Mouse (Mus musculus): Measurements from ENCODE around the gene Atp6v0a1.
A peak's percentile ranks its signal among the peaks of the same experiment; 100 is the strongest.

Gene Atp6v0a1

GRCm38 (mm10) chr11:101009046-101009887 is at the start of gene Atp6v0a1:
TSS of gene Atp6v0a1 (plus strand) at chr11:101009452.
- peak; percentile 97 to 99 for DNase-seq

DNA sequence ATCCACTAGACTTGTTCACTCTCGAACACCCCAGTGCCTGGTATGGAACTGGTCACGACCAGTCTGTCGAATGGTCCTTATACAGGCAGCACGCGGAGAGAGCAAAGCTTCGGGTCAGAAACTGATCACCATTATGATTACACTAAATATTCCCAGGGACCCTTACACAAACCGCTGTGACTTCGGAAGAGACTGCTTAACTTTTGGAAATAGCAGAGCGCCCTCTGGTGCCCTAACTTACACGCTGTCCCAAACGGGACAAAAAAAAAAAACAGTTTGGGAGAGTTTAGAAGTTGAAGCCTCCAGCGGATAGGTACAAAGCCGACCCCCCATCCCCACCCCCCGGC is 49.8 kb upstream of the Atp6v0a1 start:
- DNase-seq, result peak; percentile 76

- no peak for DNase-seq
Measured at GRCm38 (mm10) chr11:100959826-100960225, 49.4 kb upstream of the Atp6v0a1 start.

GRCm38 (mm10) chr11:100960540-100960939 is 48.7 kb upstream of the Atp6v0a1 start:
- no peak for DNase-seq

- DNase-seq, result no peak
Measured at GRCm38 (mm10) chr11:100962371-100962911, 46.8 kb upstream of the Atp6v0a1 start.

DNA sequence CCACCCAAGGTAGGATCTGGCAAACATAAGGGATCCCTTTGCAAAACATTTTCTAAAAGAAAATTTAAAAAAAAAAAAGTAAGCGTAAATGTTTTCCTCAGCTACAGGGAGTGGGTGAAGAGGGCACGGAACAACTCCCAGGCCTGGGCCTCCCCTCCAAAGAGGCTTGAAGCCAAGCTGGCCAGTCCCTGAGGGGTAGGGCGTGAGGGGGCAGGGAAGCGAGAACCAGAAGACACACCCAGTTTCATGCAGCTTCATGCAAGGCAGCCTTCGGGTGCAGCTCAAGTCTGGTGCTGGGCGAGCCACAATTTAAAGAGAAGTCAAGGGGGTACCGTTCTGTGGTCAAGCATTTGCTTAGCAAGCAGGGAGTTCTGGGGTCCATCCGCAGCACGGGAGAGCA is 45.6 kb upstream of the Atp6v0a1 start:
- no peak for DNase-seq

GRCm38 (mm10) chr11:100964180-100964579 is 45.1 kb upstream of the Atp6v0a1 start:
- DNase-seq, result no peak

GRCm38 (mm10) chr11:100964901-100965542 is 44.2 kb upstream of the Atp6v0a1 start:
- DNase-seq, result no peak

- no peak for DNase-seq
Measured at GRCm38 (mm10) chr11:100965760-100966159, 43.5 kb upstream of the Atp6v0a1 start.

GRCm38 (mm10) chr11:100967376-100967775 is 41.9 kb upstream of the Atp6v0a1 start:
- DNase-seq, result no peak

GRCm38 (mm10) chr11:100967881-100968420 is 41.3 kb upstream of the Atp6v0a1 start:
- DNase-seq, result no peak

DNA sequence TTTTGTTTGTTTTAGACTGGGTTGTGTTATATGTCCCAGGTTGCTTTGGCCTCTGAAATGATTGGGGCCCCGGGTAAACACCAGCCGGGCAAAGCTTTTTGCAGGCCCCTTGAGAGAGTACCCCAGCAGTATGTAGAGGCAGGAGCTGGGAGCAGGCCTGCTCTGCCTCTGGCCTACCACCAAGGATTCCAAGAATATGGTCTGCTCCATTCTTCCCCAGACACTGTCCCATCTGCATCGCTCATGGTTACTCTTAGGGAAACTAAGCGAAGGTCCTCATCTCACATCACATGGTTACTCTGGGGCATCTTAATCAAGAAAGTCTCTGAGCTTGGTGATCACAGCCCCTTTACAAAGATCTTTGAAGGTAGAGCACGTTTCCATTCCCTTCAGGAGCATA is 40.8 kb upstream of the Atp6v0a1 start:
- DNase-seq, result no peak

DNA sequence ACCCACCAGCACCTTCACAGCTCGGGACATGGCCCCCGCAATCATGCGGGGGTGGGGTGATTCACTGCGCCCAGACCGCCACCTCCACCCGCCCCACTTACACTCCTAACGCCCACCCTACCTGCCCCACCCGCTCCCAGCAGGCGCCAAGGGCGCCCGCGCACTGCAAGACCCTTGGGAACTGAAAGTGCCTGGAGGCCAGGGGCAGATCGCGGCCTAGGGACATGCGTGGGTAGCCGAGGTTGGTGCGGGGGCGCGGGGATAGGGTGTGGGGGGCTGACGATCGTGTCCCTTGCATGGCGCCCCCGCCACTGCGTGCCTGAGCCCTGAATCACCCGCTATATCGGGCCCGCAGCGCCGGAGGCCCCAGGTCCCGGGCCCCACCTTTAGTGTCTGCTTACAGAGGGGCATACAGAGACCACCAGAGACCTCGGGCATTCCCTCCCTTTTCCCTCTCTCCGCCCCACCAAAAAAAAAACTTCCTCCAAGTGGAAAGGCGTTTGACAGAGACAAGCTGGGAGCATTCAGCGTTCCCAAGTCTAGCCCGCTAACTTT is 40.0 kb upstream of the Atp6v0a1 start:
- DNase-seq, result peak; percentile 19 to 34

- peak; percentile 31 to 40 for DNase-seq
Measured at GRCm38 (mm10) chr11:100969744-100970556, 39.3 kb upstream of the Atp6v0a1 start.

DNA sequence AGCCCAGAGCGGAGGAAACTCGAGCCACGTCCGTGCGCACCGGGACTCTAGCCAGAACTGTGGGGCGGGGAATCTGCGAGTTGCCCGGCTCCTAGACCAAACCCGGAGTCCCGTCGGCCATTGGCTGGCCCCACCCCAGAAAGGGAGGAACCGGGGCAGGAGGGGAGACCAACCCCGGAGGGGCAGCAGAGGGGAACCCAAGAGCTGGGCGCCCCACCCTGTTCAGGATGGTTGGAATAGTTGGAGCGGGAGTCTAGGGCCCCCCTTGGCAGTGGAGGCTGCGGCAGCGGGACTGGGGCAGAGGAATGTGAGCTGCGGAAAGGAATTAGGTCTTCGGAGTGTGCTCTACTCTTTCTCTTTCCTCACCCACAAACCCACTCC is 38.7 kb upstream of the Atp6v0a1 start, which contains the start of gene Cavin1:
Gene Cavin1, minus strand, starts transcription at position 331 of the 381 bp plus-strand sequence.
- DNase-seq, result peak; percentile 15

DNA sequence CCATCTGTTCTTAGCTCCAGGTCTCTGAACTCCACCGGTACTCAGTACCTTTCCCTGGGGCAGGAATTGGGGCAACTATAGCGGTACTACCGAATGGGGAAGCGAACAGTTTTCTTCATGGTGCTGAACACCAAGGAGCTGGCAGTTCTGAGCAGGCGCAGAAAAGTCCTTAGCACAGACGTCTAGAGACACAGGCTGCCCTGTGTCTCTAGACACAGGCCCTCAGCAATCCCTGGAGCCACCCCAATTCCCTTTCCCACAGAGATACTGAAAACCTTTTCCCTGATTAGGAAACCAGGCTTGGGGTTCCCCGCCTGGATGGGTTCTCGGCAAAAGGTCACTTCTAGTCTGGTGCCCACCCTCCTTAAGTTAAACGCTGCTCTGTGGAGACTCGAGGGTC is 37.8 kb upstream of the Atp6v0a1 start:
- no peak for DNase-seq

GRCm38 (mm10) chr11:100973245-100973644 is 36.0 kb upstream of the Atp6v0a1 start:
- DNase-seq, result no peak

DNA sequence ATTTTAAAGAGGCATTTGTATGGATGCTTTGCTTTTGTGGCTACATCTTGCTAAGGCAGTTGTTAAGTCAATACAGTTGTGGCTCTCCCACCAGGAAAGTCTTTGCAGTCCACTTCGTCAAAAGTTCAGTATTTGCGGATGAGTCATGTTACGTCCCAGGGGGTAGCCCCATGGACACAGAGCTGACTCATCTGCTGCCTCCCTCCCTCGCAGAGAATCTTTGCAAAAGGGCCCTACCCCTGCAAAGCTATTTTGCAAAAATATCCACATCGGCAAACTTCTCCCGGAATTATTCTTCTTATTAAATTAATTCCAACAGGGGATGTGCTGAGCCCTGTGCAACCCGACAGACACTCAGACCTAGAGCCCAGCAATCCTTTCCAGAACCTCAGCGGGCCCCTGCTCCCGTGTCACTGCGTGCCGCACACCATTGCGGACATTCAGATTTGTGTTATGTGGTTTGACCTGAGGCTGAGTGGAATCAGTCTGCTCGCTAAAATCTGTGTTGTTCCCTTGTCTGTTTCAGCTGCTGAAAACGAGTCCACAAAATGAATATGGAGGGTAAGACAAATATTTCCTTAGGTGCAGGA is 34.8 kb upstream of the Atp6v0a1 start:
- no peak for DNase-seq

DNA sequence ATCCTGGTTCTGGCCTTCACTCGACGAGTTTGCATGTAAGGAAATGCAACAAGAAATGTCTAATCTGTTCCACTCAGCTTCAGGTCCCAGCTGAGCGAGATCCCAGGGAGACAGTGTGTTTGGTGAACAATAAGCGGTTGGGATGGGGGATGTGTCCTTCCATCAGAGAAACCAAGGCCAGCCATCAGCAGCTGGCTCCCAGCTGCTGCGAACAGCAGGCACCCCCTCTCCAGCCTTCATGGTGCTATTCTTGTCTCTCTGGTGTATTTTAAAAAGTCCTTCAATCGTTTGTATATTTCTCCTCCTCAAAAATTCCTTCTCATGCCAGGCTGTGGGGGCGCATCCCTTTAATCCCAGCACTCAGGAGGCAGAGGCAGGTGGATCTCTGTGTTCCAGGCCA is 34.0 kb upstream of the Atp6v0a1 start:
- DNase-seq, result no peak

DNA sequence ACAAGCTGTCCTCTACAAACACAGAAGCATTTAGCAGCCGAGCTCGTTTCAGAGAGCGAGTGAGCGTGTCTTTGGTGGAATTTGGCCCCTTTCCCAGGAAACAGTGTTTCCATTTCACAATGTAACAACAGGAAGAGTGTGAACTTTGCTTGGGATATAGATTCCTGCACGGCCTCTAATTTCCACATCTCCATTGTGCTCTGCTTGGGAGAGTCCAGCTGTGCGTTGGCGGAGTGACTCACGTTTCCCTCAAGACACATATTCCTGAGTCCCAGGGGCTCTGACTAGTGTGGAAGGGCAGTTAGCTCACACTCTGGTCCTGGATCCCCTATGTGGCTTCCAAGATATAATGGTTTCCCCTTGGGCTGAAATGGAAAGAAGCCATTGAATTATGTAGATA is 29.4 kb upstream of the Atp6v0a1 start:
- DNase-seq, result no peak

GRCm38 (mm10) chr11:100980438-100980837 is 28.8 kb upstream of the Atp6v0a1 start:
- DNase-seq, result no peak

GRCm38 (mm10) chr11:100981236-100981635 is 28.0 kb upstream of the Atp6v0a1 start:
- no peak for DNase-seq
